25 mouse cellular contexts compared by ENCODE assay signal in genomic region chr7:97621346-97621745, GRCm38 (mm10). TPM values are rescaled to one million over a fixed set of nuclear protein-coding genes. Genes with fewer than 3 reads are reported as not detected.
DNase-seq lines count a peak whose midpoint lies in the region; ATAC-seq and TF ChIP-seq lines count a peak whose summit lies in the region.
"Had no signal": no experiment of that assay in that cellular context is flagged by ENCODE, and none has a peak within 500 bp of the region (broad histone marks: within the 10 kb centered on the region; RNA-seq: fewer than 3 reads in every experiment).

No protein-coding gene starts in this region.

- WGBS in kidney, embryonic 16.5 days = 83% methylated on average over 5 of the region's 5 CpGs
- WGBS in liver, adult 2 months = 59% methylated on average over 5 of the region's 5 CpGs
- 88% methylated on average over 5 of the region's 5 CpGs for WGBS in liver, embryonic 12.5 days (ENCODE audit: insufficient replicate concordance)

- no peak for TF ChIP-seq CTCF in liver, adult 2 months (IDR thresholded peaks at IDR 0.05; ENCODE audit: low read depth, low read length)

- no peaks in the 10 kb centered on the region for H3K9me3 ChIP-seq in kidney, embryonic 16.5 days (ENCODE audit: low read length)
- H3K9me3 ChIP-seq in liver, embryonic 12.5 days (replicated peaks) = no peaks in the 10 kb centered on the region
- H3K9me3 ChIP-seq: embryonic facial prominence, embryonic 10.5 days; embryonic facial prominence, embryonic 12.5 days; forebrain, embryonic 13.5 days; G1E had no signal

- no peak for TF ChIP-seq POLR2A in liver, adult 2 months (IDR thresholded peaks at IDR 0.05; ENCODE audit: extremely low read depth, insufficient read depth, low read length)

- peak; percentile 36 for DNase-seq in kidney, adult 11 months
- DNase-seq in kidney, postnatal 25 days = no peak
- DNase-seq in kidney, adult 8-10 months = peak; percentile 42 to 48
- peak; percentile 32 for DNase-seq in kidney, postnatal 14 days
- no peak for DNase-seq in kidney, adult 18-20 months
- peak; percentile 48 for DNase-seq in liver, adult 2 months (ENCODE audit: extremely low read depth, low read depth, low spot score)
- DNase-seq: adrenal gland, adult 8-10 months; adrenal gland, postnatal 14 days; adrenal gland, postnatal 36 days; B cell, adult 2 months; cerebellum, adult 11-12 months; cerebellum, adult 2 months; cerebellum, adult 9-10 months; cerebellum, postnatal 10 days; cerebellum, postnatal 25 days had no signal

- H3K27ac ChIP-seq in kidney, embryonic 16.5 days (ENCODE audit: low read length) = no peak overlapping the region
- H3K27ac ChIP-seq in liver, adult 2 months (replicated peaks; ENCODE audit: insufficient read depth, low read depth, low read length) = no peak overlapping the region
- H3K27ac ChIP-seq in liver, embryonic 12.5 days = no peak overlapping the region
- H3K27ac ChIP-seq: embryonic facial prominence, embryonic 10.5 days; embryonic facial prominence, embryonic 12.5 days; forebrain, embryonic 13.5 days had no signal

- H3K36me3 ChIP-seq in kidney, embryonic 16.5 days (ENCODE audit: insufficient read depth, low read length) = 0 out of 2 replicates have a peak, but pooled peaks cover 7% of the 10 kb centered on the region
- peaks cover 4% of the 10 kb centered on the region for H3K36me3 ChIP-seq in liver, adult 2 months (ENCODE audit: control insufficient read depth, insufficient read depth, low read length)
- peaks cover 15% of the 10 kb centered on the region for H3K36me3 ChIP-seq in liver, embryonic 12.5 days

- peaks cover 19% of the 10 kb centered on the region for H3K79me2 ChIP-seq in liver, adult 2 months (ENCODE audit: control insufficient read depth, insufficient read depth, low read length)

- no peak overlapping the region for H3K4me3 ChIP-seq in kidney, embryonic 16.5 days (ENCODE audit: low read length)
- H3K4me3 ChIP-seq in liver, adult 2 months (ENCODE audit: insufficient read depth, low read depth, low read length) = no peak overlapping the region
- no peak overlapping the region for H3K4me3 ChIP-seq in liver, embryonic 12.5 days
- H3K4me3 ChIP-seq: embryonic facial prominence, embryonic 10.5 days; embryonic facial prominence, embryonic 12.5 days; forebrain, embryonic 13.5 days had no signal

- H3K4me1 ChIP-seq in kidney, embryonic 16.5 days (ENCODE audit: insufficient read depth, low read length) = 0 out of 2 replicates have a peak, but pooled peaks cover 1% of the 10 kb centered on the region
- peaks cover 18% of the 10 kb centered on the region for H3K4me1 ChIP-seq in liver, adult 2 months (ENCODE audit: control insufficient read depth, insufficient read depth, low read length)
- H3K4me1 ChIP-seq in liver, embryonic 12.5 days = no peaks in the 10 kb centered on the region
- H3K4me1 ChIP-seq: embryonic facial prominence, embryonic 10.5 days; embryonic facial prominence, embryonic 12.5 days had no signal

- no peak overlapping the region for H3K9ac ChIP-seq in kidney, embryonic 16.5 days (replicated peaks; ENCODE audit: low read length)
- no peak overlapping the region for H3K9ac ChIP-seq in liver, adult 2 months (ENCODE audit: low read depth, low read length)
- H3K9ac ChIP-seq in liver, embryonic 12.5 days = no peak overlapping the region
- H3K9ac ChIP-seq: embryonic facial prominence, embryonic 12.5 days; forebrain, embryonic 13.5 days had no signal

- no peak overlapping the region for H3K4me2 ChIP-seq in kidney, embryonic 16.5 days (replicated peaks; ENCODE audit: low read depth, low read length)
- no peak overlapping the region for H3K4me2 ChIP-seq in liver, embryonic 12.5 days
- H3K4me2 ChIP-seq: embryonic facial prominence, embryonic 12.5 days; forebrain, embryonic 13.5 days had no signal

- no peaks in the 10 kb centered on the region for H3K27me3 ChIP-seq in kidney, embryonic 16.5 days (ENCODE audit: insufficient read depth, low read length)
- H3K27me3 ChIP-seq in liver, adult 2 months (ENCODE audit: control insufficient read depth, insufficient read depth, low read length) = no peaks in the 10 kb centered on the region
- no peaks in the 10 kb centered on the region for H3K27me3 ChIP-seq in liver, embryonic 12.5 days (replicated peaks)
- H3K27me3 ChIP-seq: CH12.LX; embryonic facial prominence, embryonic 12.5 days; forebrain, embryonic 13.5 days; Patski had no signal

- ATAC-seq in kidney, embryonic 16.5 days (ENCODE audit: low FRiP score, low TSS enrichment) = no peak
- ATAC-seq in liver, embryonic 12.5 days = no peak
- ATAC-seq: activated CD4-positive, CD25-positive, alpha-beta regulatory T cell, adult 4 months; CD4-positive, CD25-positive, alpha-beta regulatory T cell, adult 4 months; forebrain, embryonic 13.5 days; Patski had no signal

RNA-seq across cellular contexts. Expression of gene Rsf1, which starts 41.7 kb away (rescaled TPM):
- 18.8 and 20.9 TPM in 2 replicates for polyA plus RNA-seq in kidney, embryonic 16.5 days (2015; fragmentation: Nextera tagmentation; extraction: Ambion mirVana)
- total RNA-seq in liver, adult 2 months (2014; rRNA removed) = 7.4 and 8.0 TPM in 2 replicates
- 0.93 and 1.2 TPM in 2 replicates for polyA plus RNA-seq in liver, adult 2 months (2012; rRNA removed)
- polyA plus RNA-seq in liver, embryonic 12.5 days (2016; fragmentation: Nextera tagmentation; extraction: Ambion mirVana) = 8.1 and 10.7 TPM in 2 replicates

RNA-seq across cellular contexts. Expression of gene Aamdc, which starts 42.0 kb away (rescaled TPM):
- polyA plus RNA-seq in kidney, embryonic 16.5 days (2015; fragmentation: Nextera tagmentation; extraction: Ambion mirVana) = 57.5 and 58.5 TPM in 2 replicates
- total RNA-seq in liver, adult 2 months (2014; rRNA removed) = 33.7 and 45.0 TPM in 2 replicates
- polyA plus RNA-seq in liver, adult 2 months (2012; rRNA removed) = 23.9 and 24.9 TPM in 2 replicates
- polyA plus RNA-seq in liver, embryonic 12.5 days (2016; fragmentation: Nextera tagmentation; extraction: Ambion mirVana) = 17.4 and 17.6 TPM in 2 replicates

Comparison
In these comparisons a context has a peak if more than half of its experiments do, and no peak if none do; other contexts are left out.
1. DNase-seq: peak in kidney, adult 11 months (single experiment), kidney, adult 8-10 months (2 of 2), kidney, postnatal 14 days (single experiment) and liver, adult 2 months (single experiment); none in kidney, postnatal 25 days (0 of 2) and kidney, adult 18-20 months (single experiment).